In genomic region chr6:6388835-6389440, GRCm38 (mm10) we compare ENCODE assay signal across 23 mouse cellular contexts.
A peak's percentile ranks its signal among the peaks of the same experiment; 100 is the strongest.
DNase-seq lines count a peak whose midpoint lies in the region; ATAC-seq lines count a peak whose summit lies in the region.
"Had no signal": no experiment of that assay in that cellular context is flagged by ENCODE, and none has a peak within 500 bp of the region (broad histone marks: within the 10 kb centered on the region; RNA-seq: fewer than 3 reads in every experiment).

No protein-coding gene starts in this region.

- no peak overlapping the region for H3K9ac ChIP-seq in neural tube, embryonic 12.5 days
- peak overlapping the region; percentile 25; the same call in 1 of the 2 replicates for H3K9ac ChIP-seq in forebrain, embryonic 16.5 days (replicated peaks; ENCODE audit: low read depth, low read length)
- H3K9ac ChIP-seq in neural tube, embryonic 13.5 days = no peak overlapping the region
- H3K9ac ChIP-seq: embryonic facial prominence, embryonic 15.5 days; heart, embryonic 15.5 days; hindbrain, embryonic 15.5 days had no signal

- no peaks in the 10 kb centered on the region for H3K36me3 ChIP-seq in neural tube, embryonic 12.5 days
- no peaks in the 10 kb centered on the region for H3K36me3 ChIP-seq in forebrain, embryonic 16.5 days (ENCODE audit: control insufficient read depth, insufficient read depth)
- no peaks in the 10 kb centered on the region for H3K36me3 ChIP-seq in neural tube, embryonic 13.5 days
- H3K36me3 ChIP-seq: embryonic facial prominence, embryonic 15.5 days; heart, embryonic 15.5 days; hindbrain, embryonic 15.5 days had no signal

- peak; percentile 59 for DNase-seq in heart, adult 11 months
- DNase-seq in heart, postnatal 4 days = no peak
- no peak for DNase-seq in neural tube, embryonic 10.5 days (ENCODE audit: extremely low spot score, low spot score)
- DNase-seq in kidney, postnatal 25 days = no peak
- DNase-seq in left cerebral cortex, postnatal 4 days = no peak
- DNase-seq: adrenal gland, adult 8-10 months; cerebellum, adult 11 months; cerebellum, postnatal 36 days; heart, adult 2 months; kidney, adult 2 months; kidney, postnatal 14 days; layer of hippocampus, adult 9-11 months; liver; lung, adult 18-20 months; lung, postnatal 4 days; thymus, adult 2 months had no signal

- WGBS in neural tube, embryonic 12.5 days = 16% methylated on average over 5 of the region's 5 CpGs
- 14% methylated on average over 5 of the region's 5 CpGs for WGBS in forebrain, embryonic 16.5 days
- WGBS in neural tube, embryonic 13.5 days = 5% methylated on average over 5 of the region's 5 CpGs

- ATAC-seq in neural tube, embryonic 12.5 days (ENCODE audit: low FRiP score, low read depth) = 0 out of 2 replicates have a peak, but pooled peaks have one; percentile 50
- no peak; the same call in 1 of the 2 replicates for ATAC-seq in forebrain, embryonic 16.5 days
- ATAC-seq in neural tube, embryonic 13.5 days (ENCODE audit: low read depth) = peak; percentile 63; the same call in 1 of the 2 replicates

- H3K9me3 ChIP-seq in neural tube, embryonic 12.5 days = no peaks in the 10 kb centered on the region
- H3K9me3 ChIP-seq in forebrain, embryonic 16.5 days (ENCODE audit: control insufficient read depth, low read length) = no peaks in the 10 kb centered on the region
- H3K9me3 ChIP-seq in neural tube, embryonic 13.5 days = no peaks in the 10 kb centered on the region
- H3K9me3 ChIP-seq: embryonic facial prominence, embryonic 15.5 days; heart, embryonic 15.5 days; hindbrain, embryonic 15.5 days had no signal

- no peak overlapping the region for H3K27ac ChIP-seq in neural tube, embryonic 12.5 days
- H3K27ac ChIP-seq in forebrain, embryonic 16.5 days (ENCODE audit: low read length) = peak overlapping the region; percentile 65
- H3K27ac ChIP-seq in neural tube, embryonic 13.5 days (replicated peaks) = no peak overlapping the region
- H3K27ac ChIP-seq: embryonic facial prominence, embryonic 15.5 days; heart, adult 2 months; heart, embryonic 15.5 days; hindbrain, embryonic 15.5 days had no signal

- intact Hi-C loops in left cerebral cortex, postnatal 4 days (cut with DNase I) = no loop called here

- H3K4me2 ChIP-seq in neural tube, embryonic 12.5 days (replicated peaks) = no peak overlapping the region
- H3K4me2 ChIP-seq in forebrain, embryonic 16.5 days (ENCODE audit: low read length) = no peak overlapping the region; the same call in 1 of the 2 replicates
- H3K4me2 ChIP-seq in neural tube, embryonic 13.5 days = no peak overlapping the region
- H3K4me2 ChIP-seq: embryonic facial prominence, embryonic 15.5 days; heart, embryonic 15.5 days; hindbrain, embryonic 15.5 days had no signal

- H3K27me3 ChIP-seq in neural tube, embryonic 12.5 days (replicated peaks) = no peaks in the 10 kb centered on the region
- H3K27me3 ChIP-seq in forebrain, embryonic 16.5 days (replicated peaks; ENCODE audit: control insufficient read depth, insufficient read depth, low read length) = no peaks in the 10 kb centered on the region
- no peaks in the 10 kb centered on the region for H3K27me3 ChIP-seq in neural tube, embryonic 13.5 days
- H3K27me3 ChIP-seq: CH12.LX; heart, embryonic 15.5 days; hindbrain, embryonic 15.5 days had no signal

- H3K4me3 ChIP-seq in neural tube, embryonic 12.5 days = no peak overlapping the region
- H3K4me3 ChIP-seq in forebrain, embryonic 16.5 days (replicated peaks; ENCODE audit: low read length) = no peak overlapping the region
- H3K4me3 ChIP-seq in neural tube, embryonic 13.5 days = no peak overlapping the region
- H3K4me3 ChIP-seq: embryonic facial prominence, embryonic 15.5 days; heart, adult 2 months; heart, embryonic 15.5 days; hindbrain, embryonic 15.5 days had no signal

- peaks cover 6% of the 10 kb centered on the region; the same call in 1 of the 2 replicates for H3K4me1 ChIP-seq in neural tube, embryonic 12.5 days
- peaks cover 20% of the 10 kb centered on the region for H3K4me1 ChIP-seq in forebrain, embryonic 16.5 days (replicated peaks; ENCODE audit: control insufficient read depth, insufficient read depth, low read length)
- H3K4me1 ChIP-seq in neural tube, embryonic 13.5 days (replicated peaks) = peaks cover 10% of the 10 kb centered on the region
- H3K4me1 ChIP-seq: embryonic facial prominence, embryonic 15.5 days; heart, embryonic 15.5 days had no signal
